Mouse (Mus musculus) embryonic facial prominence, embryonic 10.5 days (tissue): ENCODE measurements at regions not wholly inside any gene's neighbourhood (a gene's known extent, or its start where the extent isn't known, plus 50 kb on each side); places are given as distances from the start of the nearest gene placed in this dataset.

Experiments
- DNase-seq: peaks from one replicate; pipeline ENCODE4 v3.0.0-alpha.2; 2017; ENCODE audit warnings: low spot score
- H3K27ac ChIP-seq: fragments of 300-500 bp; sonication (generic); replicated peaks from 2 replicates; pipeline ENCODE4 v1.5.1; 2016; ENCODE audit warnings: mild to moderate bottlenecking
- H3K27me3 ChIP-seq: fragments of 300-500 bp; sonication (generic); replicated peaks from 2 replicates; pipeline ENCODE4 v1.6.1; 2016; ENCODE audit warnings: low read depth, mild to moderate bottlenecking; ENCODE audit not compliant: poor library complexity, severe bottlenecking
- H3K36me3 ChIP-seq: fragments of 300-500 bp; sonication (generic); replicated peaks from 2 replicates; pipeline ENCODE4 v1.6.1; 2016; ENCODE audit warnings: mild to moderate bottlenecking, moderate library complexity
- H3K4me1 ChIP-seq: fragments of 300-500 bp; sonication (generic); 2 replicates; pipeline ENCODE4 v1.6.1; 2016
- H3K4me3 ChIP-seq: fragments of 300-500 bp; sonication (generic); 2 replicates; pipeline ENCODE4 v1.5.1; 2016; ENCODE audit warnings: mild to moderate bottlenecking, moderate library complexity
- H3K9me3 ChIP-seq: fragments of 300-500 bp; sonication (generic); 2 replicates; pipeline ENCODE4 v1.6.1; 2016; ENCODE audit warnings: mild to moderate bottlenecking
- WGBS: fragments of 180-500 bp; shearing (Covaris S2); methylation state at CpG from one replicate; pipeline ENCODE4 v1.1.7; 2016; 5-methylcytosine and 5-hydroxymethylcytosine counted together

DNA sequence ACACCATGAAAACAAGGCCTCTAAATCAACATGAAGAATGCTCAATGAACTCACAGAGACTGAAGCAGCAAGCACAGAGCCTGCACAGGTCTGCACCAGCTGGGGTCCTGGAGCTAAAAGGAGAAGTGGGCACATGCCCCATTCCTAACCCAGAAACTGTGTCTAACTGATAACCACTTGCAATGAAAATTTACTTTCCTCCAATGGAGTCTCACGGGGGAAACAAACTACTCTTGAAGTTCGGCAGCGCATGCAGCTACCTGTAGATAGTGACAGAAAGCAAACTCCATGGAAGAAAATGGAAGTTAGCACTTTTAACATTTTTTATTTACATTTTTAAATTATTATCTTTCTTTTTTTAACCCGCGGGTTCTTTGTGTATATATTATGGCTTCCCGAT, 76.8 kb upstream of the Akap6 start:
- no peak for DNase-seq
- WGBS: 94% methylated on average over 6 of the region's 6 CpGs
- Histone ChIP-seq H3K9me3 (no peaks in the 10 kb centered on the region), H3K4me1 (no peaks in the 10 kb centered on the region), H3K4me3 (no peak overlapping the region), H3K27me3 (no peaks in the 10 kb centered on the region), H3K36me3 (no peaks in the 10 kb centered on the region), H3K27ac (no peak overlapping the region)

DNA sequence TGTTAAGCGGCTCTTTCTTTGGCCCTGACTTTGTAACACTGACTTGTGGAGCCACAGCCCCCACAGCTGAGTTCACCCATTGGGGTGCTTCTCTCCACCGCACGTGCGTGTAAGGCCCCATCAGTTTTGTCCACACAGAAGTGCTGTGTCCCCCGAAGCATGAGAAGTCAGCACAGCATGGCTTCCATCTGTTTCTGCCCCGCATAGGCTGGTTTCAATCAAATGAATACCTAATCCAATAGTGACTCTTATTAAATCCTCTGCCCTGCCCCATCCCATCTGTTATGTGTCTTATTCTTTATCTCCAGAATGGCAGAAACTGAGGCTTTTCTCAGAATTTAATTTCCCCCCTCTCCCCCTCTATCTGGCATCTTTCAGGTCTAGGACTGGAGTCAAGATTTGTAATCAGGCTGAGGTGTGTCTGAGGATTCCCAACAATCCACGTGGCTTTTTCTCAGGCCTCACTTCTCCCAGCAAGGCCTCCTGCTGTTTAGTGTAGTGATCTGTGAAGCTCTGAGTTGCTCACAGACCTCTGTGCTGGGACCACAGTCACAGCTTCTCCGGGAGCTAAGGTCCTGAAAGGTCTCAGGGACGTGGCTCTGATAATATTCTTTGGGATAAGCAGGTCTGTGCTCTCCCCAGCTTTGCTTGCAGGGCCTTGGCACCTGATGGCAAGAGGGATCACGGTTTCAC, 75.6 kb upstream of the Akap6 start:
- DNase-seq: no peak
- Histone ChIP-seq H3K27ac (no peak overlapping the region), H3K9me3 (no peaks in the 10 kb centered on the region), H3K27me3 (no peaks in the 10 kb centered on the region), H3K36me3 (no peaks in the 10 kb centered on the region), H3K4me1 (no peaks in the 10 kb centered on the region), H3K4me3 (no peak overlapping the region)
- WGBS: 67% methylated on average over 10 of the region's 10 CpGs

DNA sequence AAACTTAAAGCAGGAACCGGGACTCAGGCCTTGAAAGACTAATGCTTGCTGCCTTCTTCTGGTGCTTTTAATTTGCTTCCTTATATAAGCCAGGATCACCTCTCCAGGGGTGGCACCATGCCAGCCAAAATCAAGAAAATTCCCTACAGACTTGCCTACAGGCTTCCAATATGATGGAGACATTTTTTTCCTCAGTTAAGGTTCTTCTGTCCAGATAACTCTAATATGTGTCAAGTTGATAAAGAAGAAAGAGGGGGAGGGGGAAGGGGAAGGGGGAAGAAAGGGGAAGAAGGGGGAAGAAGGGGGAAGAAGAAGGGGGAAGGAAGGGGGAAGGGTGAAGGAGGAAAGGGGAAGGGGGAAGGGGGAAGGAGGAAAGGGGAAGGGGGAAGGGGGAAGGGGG, 74.3 kb upstream of the Akap6 start:
- no peak overlapping the region for H3K4me3 ChIP-seq
- DNase-seq: no peak
- WGBS: 75% methylated on average over 1 of the region's 1 CpGs

DNA sequence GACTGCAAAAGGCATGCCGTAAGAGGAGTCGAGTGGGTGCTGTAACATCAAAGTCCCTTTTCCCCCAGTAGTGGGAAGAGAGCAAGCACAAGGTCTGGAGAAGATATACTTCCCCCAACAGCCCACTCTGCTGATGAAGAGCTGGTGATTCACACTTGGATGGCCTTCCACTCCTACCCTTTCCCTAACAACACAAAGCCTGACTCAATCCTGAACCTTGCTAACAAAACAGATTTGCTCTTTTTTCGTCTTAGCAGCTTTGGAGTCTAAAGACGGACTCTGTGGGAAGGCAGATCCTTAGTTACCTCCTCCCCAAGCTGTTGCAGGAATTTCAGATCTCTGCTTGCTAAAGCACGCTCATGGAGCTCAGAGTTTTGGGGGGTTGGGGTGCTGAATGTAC, 70.4 kb upstream of the Akap6 start:
- H3K27me3 ChIP-seq: no peaks in the 10 kb centered on the region
- H3K36me3 ChIP-seq: no peaks in the 10 kb centered on the region
- H3K4me1 ChIP-seq: no peaks in the 10 kb centered on the region
- H3K9me3 ChIP-seq: no peaks in the 10 kb centered on the region
- DNase-seq: no peak
- H3K4me3 ChIP-seq: no peak overlapping the region
- 79% methylated on average over 5 of the region's 5 CpGs for WGBS
- H3K27ac ChIP-seq: no peak overlapping the region

More for the DNA sequence above, 74.3 kb upstream of the Akap6 start:
- no peaks in the 10 kb centered on the region for H3K9me3 ChIP-seq
- no peaks in the 10 kb centered on the region for H3K36me3 ChIP-seq
- H3K27ac ChIP-seq: no peak overlapping the region
- H3K27me3 ChIP-seq: no peaks in the 10 kb centered on the region
- no peaks in the 10 kb centered on the region for H3K4me1 ChIP-seq

DNA sequence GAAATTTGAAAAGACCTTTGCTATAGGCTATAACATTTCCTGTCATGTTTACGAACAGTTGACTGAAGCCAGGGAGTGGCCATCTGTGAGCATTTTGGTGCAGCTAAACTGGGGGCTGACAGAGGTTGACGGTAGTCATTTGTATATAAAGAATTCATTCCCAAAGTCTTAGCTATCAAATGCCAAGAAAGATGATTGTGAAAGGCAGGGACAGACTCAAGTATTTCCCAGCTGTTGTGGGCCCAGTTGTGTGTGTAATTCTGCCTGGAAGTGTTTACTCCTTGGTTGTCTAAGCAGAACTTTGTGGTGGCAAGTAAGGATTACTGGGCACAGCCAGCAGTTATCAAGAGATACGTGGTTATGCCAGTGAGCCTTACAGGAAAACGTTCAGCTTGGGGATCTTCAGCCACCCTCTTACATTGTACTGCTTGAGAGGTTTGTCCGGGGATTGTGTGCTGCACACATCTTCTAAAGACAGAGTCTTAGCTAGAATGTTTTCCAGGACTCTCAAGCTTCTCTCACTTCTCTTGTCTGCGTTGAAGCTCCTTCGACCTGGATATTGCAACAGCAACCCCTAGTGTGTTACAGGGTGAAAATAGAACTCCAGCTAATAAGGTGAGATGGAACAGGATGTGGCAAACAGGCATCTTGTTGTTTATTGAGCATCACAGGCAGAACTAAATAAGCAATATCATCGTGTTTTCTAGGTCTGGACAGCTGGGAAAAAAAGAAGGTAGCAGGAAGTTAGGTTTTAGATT, 63.9 kb upstream of the Akap6 start:
- no peak overlapping the region for H3K27ac ChIP-seq
- H3K4me1 ChIP-seq: peaks cover 11% of the 10 kb centered on the region
- no peak for DNase-seq
- H3K4me3 ChIP-seq: no peak overlapping the region
- H3K9me3 ChIP-seq: no peaks in the 10 kb centered on the region
- H3K36me3 ChIP-seq: no peaks in the 10 kb centered on the region
- no peaks in the 10 kb centered on the region for H3K27me3 ChIP-seq
- WGBS: 66% methylated on average over 8 of the region's 8 CpGs

DNA sequence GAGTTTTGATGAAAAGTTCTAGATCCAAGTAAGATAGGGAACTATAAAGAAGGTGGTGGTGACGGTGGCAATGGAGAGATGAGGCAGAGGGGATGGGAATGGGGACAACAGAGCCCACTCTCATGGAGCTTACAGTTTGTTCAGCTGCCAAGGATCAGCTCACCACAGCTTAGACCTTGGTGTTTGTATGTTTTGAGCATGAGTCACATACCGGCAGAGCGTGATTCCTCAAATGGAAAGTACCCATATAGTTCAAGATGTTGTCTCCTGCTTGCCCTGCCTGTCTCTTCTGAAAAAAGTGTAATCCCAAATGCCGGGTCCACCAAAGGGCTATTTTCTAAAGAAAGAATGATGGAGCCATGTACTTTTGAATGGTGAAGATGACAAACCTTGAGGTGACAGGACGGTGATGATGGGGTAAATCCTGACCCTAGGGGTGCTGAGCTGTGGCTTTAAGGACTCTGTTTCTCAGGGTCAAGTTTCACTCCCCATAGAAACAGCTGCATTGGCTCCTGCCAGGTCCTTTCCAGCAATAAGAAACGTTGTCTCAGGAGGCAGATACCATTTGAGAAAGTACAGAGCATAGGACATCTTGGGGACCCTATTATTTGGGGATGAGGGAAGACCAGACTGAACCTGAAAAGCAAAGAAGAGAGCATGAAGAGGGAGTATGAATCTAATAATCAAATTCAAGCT, 62.8 kb upstream of the Akap6 start:
- H3K36me3 ChIP-seq: no peaks in the 10 kb centered on the region
- H3K9me3 ChIP-seq: no peaks in the 10 kb centered on the region
- no peak overlapping the region for H3K27ac ChIP-seq
- 75% methylated on average over 6 of the region's 6 CpGs for WGBS
- peaks cover 11% of the 10 kb centered on the region for H3K4me1 ChIP-seq
- no peak overlapping the region for H3K4me3 ChIP-seq
- no peak for DNase-seq
- H3K27me3 ChIP-seq: no peaks in the 10 kb centered on the region

DNA sequence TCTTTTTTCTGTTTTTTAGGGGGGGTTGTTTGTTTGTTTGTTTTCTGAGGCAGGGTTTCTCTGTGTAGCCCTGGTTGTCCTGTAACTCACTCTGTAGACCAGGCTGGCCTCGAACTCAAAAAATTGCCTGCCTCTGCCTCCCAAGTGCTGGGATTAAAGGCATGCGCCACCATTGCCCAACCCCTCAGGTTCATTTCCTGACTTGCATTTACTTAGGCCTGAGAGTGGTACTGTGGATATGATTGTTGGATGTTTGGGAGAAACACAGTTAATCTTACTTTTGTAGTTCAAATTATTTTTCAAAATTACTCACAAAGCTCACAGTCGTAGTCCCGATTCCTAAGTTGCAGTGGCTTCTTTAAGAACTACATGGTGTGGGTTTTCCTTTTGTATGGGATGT, 62.3 kb upstream of the Akap6 start:
- Histone ChIP-seq H3K9me3 (no peaks in the 10 kb centered on the region), H3K27ac (no peak overlapping the region), H3K4me1 (peaks cover 11% of the 10 kb centered on the region), H3K4me3 (no peak overlapping the region), H3K36me3 (no peaks in the 10 kb centered on the region), H3K27me3 (no peaks in the 10 kb centered on the region)
- WGBS: 92% methylated on average over 4 of the region's 4 CpGs
- DNase-seq: no peak

DNA sequence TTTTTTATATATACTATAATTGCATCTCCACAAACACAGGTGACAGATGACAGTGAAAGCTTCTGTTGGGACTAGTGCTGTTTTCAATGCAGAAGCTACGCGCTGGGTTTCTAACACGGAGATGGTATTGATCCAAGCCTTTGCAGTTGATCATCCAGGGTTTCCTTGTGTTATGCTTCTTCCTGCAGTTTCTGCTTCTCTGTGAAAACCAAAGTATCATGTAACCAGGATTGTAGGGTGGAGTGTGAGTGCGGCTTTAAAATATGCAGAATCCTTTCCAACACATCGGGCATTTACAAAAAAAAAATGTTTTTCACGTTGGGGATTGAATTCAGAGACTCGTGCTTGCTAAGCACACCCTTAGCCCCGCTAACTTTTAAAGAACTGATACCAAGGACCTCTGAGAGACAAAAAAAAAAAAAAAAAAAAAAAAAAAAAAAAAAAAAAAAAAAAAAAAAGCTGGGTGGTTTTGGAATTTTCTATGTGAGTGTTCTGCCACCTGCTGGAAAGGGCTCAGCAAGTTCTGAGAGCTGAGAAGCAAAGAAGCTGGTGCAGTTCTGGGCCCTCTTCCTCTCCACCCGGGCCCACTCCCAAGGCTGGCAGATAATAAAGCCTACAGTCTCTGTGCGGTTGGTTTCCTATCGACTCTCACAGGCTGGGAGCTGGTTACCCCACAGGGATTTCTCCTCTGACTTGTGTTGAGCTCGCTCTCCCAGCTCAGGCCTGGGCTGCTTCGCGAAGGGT, 61.5 kb upstream of the Akap6 start:
- no peaks in the 10 kb centered on the region for H3K36me3 ChIP-seq
- no peak overlapping the region for H3K27ac ChIP-seq
- H3K9me3 ChIP-seq: no peaks in the 10 kb centered on the region
- no peaks in the 10 kb centered on the region for H3K27me3 ChIP-seq
- peak; percentile 42 for DNase-seq
- no peak overlapping the region for H3K4me3 ChIP-seq
- peaks cover 11% of the 10 kb centered on the region for H3K4me1 ChIP-seq
- WGBS: 66% methylated on average over 14 of the region's 14 CpGs

DNA sequence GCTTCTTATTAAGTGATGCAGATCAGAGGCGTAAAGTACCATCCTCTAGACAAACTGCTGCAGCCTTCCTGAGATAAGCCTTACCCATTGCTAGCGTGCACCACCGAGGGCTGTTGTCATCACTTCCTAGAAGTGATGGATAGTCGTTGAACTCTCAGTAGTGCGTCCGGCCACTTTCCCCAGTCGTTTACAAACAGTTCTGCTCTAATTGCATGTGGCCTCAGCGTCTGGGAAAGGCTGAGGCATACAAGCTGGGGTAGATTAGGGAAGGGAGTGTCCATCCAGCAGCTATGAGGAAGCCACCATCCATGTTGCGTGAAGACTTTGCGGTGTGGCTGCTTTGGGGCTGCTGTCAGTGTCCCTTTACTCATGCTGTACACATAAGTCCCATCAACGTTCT, 60.7 kb upstream of the Akap6 start:
- no peaks in the 10 kb centered on the region for H3K9me3 ChIP-seq
- H3K4me3 ChIP-seq: no peak overlapping the region
- H3K27me3 ChIP-seq: no peaks in the 10 kb centered on the region
- peaks cover 11% of the 10 kb centered on the region for H3K4me1 ChIP-seq
- no peak overlapping the region for H3K27ac ChIP-seq
- 73% methylated on average over 11 of the region's 11 CpGs for WGBS
- H3K36me3 ChIP-seq: no peaks in the 10 kb centered on the region
- no peak for DNase-seq

DNA sequence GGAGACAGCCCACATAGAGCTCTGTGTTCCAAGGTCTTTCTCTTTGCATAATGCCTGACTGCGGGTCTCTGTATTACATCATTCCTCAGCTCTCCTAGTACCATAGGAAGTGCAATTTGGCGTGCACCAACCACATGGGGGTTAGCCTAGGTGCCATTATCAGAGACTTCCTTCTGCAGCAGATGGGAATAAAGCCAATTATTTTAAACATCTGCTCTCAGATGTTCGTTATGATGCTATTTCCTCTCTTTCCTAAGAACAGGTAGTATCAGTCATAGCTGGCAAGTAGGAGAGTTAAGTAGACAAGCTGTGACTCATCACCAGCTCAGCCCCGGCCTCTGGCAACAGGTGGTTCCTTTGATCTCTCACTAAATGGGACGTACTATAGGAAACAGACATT, 55.1 kb upstream of the Akap6 start:
- Histone ChIP-seq H3K27me3 (no peaks in the 10 kb centered on the region), H3K27ac (no peak overlapping the region), H3K4me1 (no peaks in the 10 kb centered on the region; the same call in 1 of the 2 replicates), H3K4me3 (no peak overlapping the region), H3K36me3 (no peaks in the 10 kb centered on the region), H3K9me3 (no peaks in the 10 kb centered on the region)
- DNase-seq: no peak
- WGBS: 77% methylated on average over 5 of the region's 5 CpGs
